Mouse (Mus musculus) midbrain, embryonic 10.5 days (tissue): ENCODE measurements around the gene Zbed6. TPM values are rescaled to one million over a fixed set of nuclear protein-coding genes. Genes with fewer than 3 reads are reported as not detected.
A peak's percentile ranks its signal among the peaks of the same experiment; 100 is the strongest.
"Not testable (repeated sequence)": the region's sequence is repeated elsewhere in the genome, so short reads cannot be mapped to it uniquely, and the experiment has no call there.

Source experiments
- DNase-seq: peaks from one replicate; pipeline ENCODE4 v3.0.0-alpha.2; 2017; ENCODE audit warnings: low spot score
- H3K27ac ChIP-seq: fragments of 300-500 bp; sonication (generic); replicated peaks from 2 replicates; pipeline ENCODE4 v1.5.1; 2016; ENCODE audit warnings: mild to moderate bottlenecking
- H3K27me3 ChIP-seq: fragments of 300-500 bp; sonication (generic); 2 replicates; pipeline ENCODE4 v1.6.1; 2016; ENCODE audit warnings: low read depth, mild to moderate bottlenecking; ENCODE audit not compliant: poor library complexity, severe bottlenecking
- H3K36me3 ChIP-seq: fragments of 300-500 bp; sonication (generic); 2 replicates; pipeline ENCODE4 v1.6.1; 2016; ENCODE audit warnings: mild to moderate bottlenecking, moderate library complexity
- H3K4me1 ChIP-seq: fragments of 300-500 bp; sonication (generic); 2 replicates; pipeline ENCODE4 v1.6.1; 2016
- H3K4me3 ChIP-seq: fragments of 300-500 bp; sonication (generic); 2 replicates; pipeline ENCODE4 v1.5.1; 2016; ENCODE audit warnings: mild to moderate bottlenecking, moderate library complexity
- H3K9me3 ChIP-seq: fragments of 300-500 bp; sonication (generic); replicated peaks from 2 replicates; pipeline ENCODE4 v1.6.1; 2016; ENCODE audit warnings: mild to moderate bottlenecking
- WGBS: fragments of 180-500 bp; shearing (Covaris S2); methylation state at CpG from one replicate; pipeline ENCODE4 v1.1.7; 2016; 5-methylcytosine and 5-hydroxymethylcytosine counted together
- polyA plus RNA-seq: library from polyadenylated mRNA; unstranded; fragments of >200 nt; fragmentation: Nextera tagmentation; extraction: Ambion mirVana; gene quantifications from 2 replicates; pipeline ENCODE4 v1.2.1, GENCODE M21; 2016

Zbed6 gene
- polyA plus RNA-seq, result not detected in 2 replicates

DNA sequence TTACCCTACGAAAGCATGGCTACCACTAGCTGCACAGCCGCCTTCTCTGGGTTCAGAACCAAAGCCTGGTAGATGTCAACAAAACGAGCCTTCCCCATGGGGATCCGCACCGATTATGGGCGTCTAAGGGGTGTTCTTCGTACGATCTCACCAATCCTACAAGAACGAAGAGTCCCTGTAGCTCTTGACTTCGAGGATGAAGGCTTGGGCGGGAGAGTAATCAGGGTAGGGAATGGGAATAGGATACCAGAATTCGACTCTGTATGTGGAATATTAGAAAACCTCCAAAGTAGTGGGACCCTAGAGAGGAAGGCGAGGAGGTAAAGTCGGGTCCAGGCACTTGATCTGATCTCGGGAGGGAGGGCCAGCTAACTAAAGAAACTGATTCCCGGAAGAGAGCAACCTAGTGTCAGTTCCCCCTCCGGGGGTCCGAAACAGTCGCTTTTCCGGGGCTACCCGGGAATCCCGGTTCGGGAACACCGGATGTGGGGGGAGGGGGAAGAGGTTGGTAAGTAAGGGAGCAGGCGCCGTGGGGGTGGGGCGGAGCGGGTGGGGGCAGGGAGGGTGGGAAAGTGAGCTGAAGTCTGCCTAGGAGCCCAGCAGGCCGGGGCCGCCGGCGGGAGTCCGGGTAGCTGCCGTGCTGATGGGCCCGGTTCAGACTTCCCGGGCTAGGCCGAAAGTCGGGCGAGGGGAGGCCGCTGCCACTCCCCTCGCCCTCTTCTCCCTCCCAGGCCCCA lies at the start of gene Zbed6:
Gene Zbed6, minus strand, starts transcription at position 420 of the 737 bp plus-strand sequence.
- H3K9me3 ChIP-seq, result no peaks in the 10 kb centered on the region
- H3K27me3 ChIP-seq, result no peaks in the 10 kb centered on the region
- peak within 1 kb of the TSS; percentile 91 for H3K4me3 ChIP-seq
- H3K4me1 ChIP-seq, result peaks cover 27% of the 10 kb centered on the region
- H3K27ac ChIP-seq, result peak within 1 kb of the TSS; percentile 97
- 3% methylated on average over 40 of the region's 41 CpGs for whole genome bisulfite sequencing
- DNase-seq, result peak; percentile 81
- H3K36me3 ChIP-seq, result peaks cover 41% of the 10 kb centered on the region

- Histone ChIP-seq H3K27ac (no peak overlapping the region), H3K36me3 (no peaks in the 10 kb centered on the region), H3K4me3 (no peak overlapping the region), H3K27me3 (no peaks in the 10 kb centered on the region), H3K4me1 (peaks cover 33% of the 10 kb centered on the region), H3K9me3 (no peaks in the 10 kb centered on the region)
- DNase-seq, result no peak
- WGBS, result 85% methylated on average over 3 of the region's 3 CpGs
These were observed 48.6 kb upstream of the Zbed6 start for GRCm38 (mm10) chr1:133709292-133709691.

DNA sequence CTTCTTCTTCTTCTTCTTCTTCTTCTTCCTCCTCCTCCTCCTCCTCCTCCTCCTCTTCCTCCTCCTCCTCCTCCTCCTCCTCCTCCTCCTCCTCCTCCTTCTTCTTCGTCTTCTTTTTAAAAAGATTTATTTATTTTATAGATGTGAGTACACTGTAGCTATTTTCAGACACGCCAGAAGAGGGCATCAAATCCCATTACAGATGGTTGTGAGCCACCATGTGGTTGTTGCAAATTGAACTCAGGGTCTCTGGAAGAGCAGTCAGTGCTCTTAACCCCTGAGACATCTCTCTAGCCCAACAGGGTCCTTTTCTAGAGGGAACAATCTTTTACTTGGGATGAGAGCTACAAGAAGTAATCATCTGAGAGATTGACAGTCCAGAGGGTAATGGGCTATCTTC lies 41.1 kb upstream of the Zbed6 start:
- H3K27ac ChIP-seq, DNase-seq, H3K9me3 ChIP-seq, H3K4me3 ChIP-seq, H3K4me1 ChIP-seq, H3K27me3 ChIP-seq, H3K36me3 ChIP-seq: not testable (repeated sequence)
- 13% methylated on average over 1 of the region's 2 CpGs for WGBS

GRCm38 (mm10) chr1:133697935-133698620 lies 37.4 kb upstream of the Zbed6 start:
- WGBS, result 94% methylated on average over 12 of the region's 12 CpGs
- H3K27ac ChIP-seq, result no peak overlapping the region

GRCm38 (mm10) chr1:133695901-133696300 lies 35.2 kb upstream of the Zbed6 start:
- Histone ChIP-seq H3K4me3 (no peak overlapping the region), H3K9me3 (no peaks in the 10 kb centered on the region), H3K27me3 (no peaks in the 10 kb centered on the region), H3K36me3 (no peaks in the 10 kb centered on the region), H3K27ac (no peak overlapping the region), H3K4me1 (peaks cover 29% of the 10 kb centered on the region)
- DNase-seq, result no peak
- 67% methylated on average over 7 of the region's 7 CpGs for WGBS

More at GRCm38 (mm10) chr1:133697935-133698620, 37.4 kb upstream of the Zbed6 start:
- no peaks in the 10 kb centered on the region for H3K27me3 ChIP-seq
- DNase-seq, result no peak
- H3K36me3 ChIP-seq, result no peaks in the 10 kb centered on the region
- peaks cover 29% of the 10 kb centered on the region for H3K4me1 ChIP-seq
- no peak overlapping the region for H3K4me3 ChIP-seq
- no peaks in the 10 kb centered on the region for H3K9me3 ChIP-seq

GRCm38 (mm10) chr1:133694876-133695275 lies 34.2 kb upstream of the Zbed6 start:
- no peaks in the 10 kb centered on the region for H3K36me3 ChIP-seq
- no peak for DNase-seq
- no peaks in the 10 kb centered on the region for H3K9me3 ChIP-seq
- no peak overlapping the region for H3K4me3 ChIP-seq
- WGBS, result 89% methylated on average over 1 of the region's 1 CpGs
- H3K27ac ChIP-seq, result peak overlapping the region; percentile 57; the same call in 1 of the 2 replicates
- no peaks in the 10 kb centered on the region for H3K27me3 ChIP-seq
- H3K4me1 ChIP-seq, result peaks cover 29% of the 10 kb centered on the region

DNA sequence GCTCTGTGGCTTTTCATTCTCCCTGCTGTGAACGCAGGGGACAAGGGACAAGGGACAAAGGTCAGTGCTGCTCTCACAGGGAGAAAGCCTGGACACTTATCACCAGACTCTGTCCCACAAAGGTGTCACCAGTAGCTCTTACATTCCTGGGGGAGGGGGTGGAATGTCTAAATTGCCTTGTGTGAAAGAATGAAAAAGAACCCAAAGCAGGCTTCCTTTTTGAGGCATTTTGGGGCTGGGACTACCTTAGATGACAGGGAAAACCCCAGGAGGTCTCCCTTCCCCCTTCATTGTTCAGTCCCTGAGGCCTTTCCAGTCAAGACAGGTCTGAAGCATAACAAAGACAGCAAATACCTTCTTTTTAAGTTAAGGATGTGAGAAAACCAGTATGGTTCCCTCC lies 33.6 kb upstream of the Zbed6 start:
- H3K36me3 ChIP-seq, result no peaks in the 10 kb centered on the region
- H3K4me3 ChIP-seq, result no peak overlapping the region
- H3K9me3 ChIP-seq, result no peaks in the 10 kb centered on the region
- no peak for DNase-seq
- H3K27me3 ChIP-seq, result no peaks in the 10 kb centered on the region
- peak overlapping the region; percentile 57 for H3K27ac ChIP-seq
- 0% methylated on average over 1 of the region's 1 CpGs for WGBS
- H3K4me1 ChIP-seq, result peaks cover 29% of the 10 kb centered on the region

DNA sequence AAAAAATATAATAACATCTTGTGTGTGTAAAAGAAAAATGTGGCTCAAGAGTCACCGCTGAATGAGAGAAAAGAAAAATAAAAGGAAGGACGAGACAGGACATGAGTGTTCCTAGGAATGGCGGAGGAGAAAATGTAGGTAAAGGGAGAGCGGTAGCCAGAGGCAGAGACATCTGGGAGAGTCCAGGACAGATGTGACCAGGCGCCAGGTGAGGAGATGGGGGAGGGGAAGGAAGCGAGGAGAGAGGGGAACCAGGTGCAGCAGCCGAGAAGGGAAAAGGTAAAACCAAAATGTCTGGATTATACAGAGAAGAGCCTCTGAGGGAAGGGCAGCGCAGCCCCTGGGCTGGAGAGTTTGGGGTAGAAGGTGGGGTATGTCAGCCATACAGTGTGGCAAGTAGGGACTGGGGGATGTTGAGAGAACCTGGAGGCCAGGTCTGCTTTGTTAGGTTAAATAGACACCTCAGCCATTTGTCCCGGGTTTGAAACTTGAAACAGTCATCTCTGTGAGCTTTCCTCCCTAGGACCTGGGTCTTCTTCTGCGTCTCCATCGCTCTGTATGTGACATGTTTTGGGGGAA lies 32.9 kb upstream of the Zbed6 start:
- Histone ChIP-seq H3K27ac (peak overlapping the region; percentile 57), H3K4me1 (peaks cover 29% of the 10 kb centered on the region), H3K27me3 (no peaks in the 10 kb centered on the region)

DNA sequence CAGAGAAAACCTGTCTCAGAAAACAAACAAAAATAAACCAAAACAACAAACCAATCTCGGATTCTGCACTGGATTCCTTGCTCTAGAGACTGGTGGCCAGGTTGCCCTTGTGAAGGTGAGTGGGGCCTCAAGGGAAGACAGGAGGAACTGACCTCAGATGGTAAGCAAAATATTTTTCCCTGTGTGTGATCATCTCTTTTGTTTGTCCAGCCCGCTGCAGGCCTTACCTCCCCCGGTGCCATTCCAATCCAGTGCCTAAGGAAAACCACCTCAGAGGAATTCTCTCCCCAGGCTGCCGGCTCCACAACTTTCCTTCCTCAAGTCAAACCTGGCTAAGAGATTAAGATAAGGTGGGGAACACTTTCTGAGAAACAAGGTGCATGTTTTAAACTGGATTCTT lies 31.5 kb upstream of the Zbed6 start:
- Histone ChIP-seq H3K9me3 (no peaks in the 10 kb centered on the region), H3K27me3 (no peaks in the 10 kb centered on the region), H3K4me3 (no peak overlapping the region), H3K36me3 (no peaks in the 10 kb centered on the region), H3K27ac (no peak overlapping the region), H3K4me1 (peaks cover 29% of the 10 kb centered on the region)
- DNase-seq, result no peak
- WGBS, result 52% methylated on average over 4 of the region's 4 CpGs

More for the DNA sequence above, 32.9 kb upstream of the Zbed6 start:
- Histone ChIP-seq H3K9me3 (no peaks in the 10 kb centered on the region), H3K36me3 (no peaks in the 10 kb centered on the region), H3K4me3 (no peak overlapping the region)
- DNase-seq, result no peak
- 63% methylated on average over 11 of the region's 11 CpGs for WGBS

GRCm38 (mm10) chr1:133691046-133691445 lies 30.4 kb upstream of the Zbed6 start:
- WGBS, result 95% methylated on average over 6 of the region's 6 CpGs
- DNase-seq, result no peak
- Histone ChIP-seq H3K4me1 (peaks cover 26% of the 10 kb centered on the region), H3K9me3 (no peaks in the 10 kb centered on the region), H3K4me3 (no peak overlapping the region), H3K27me3 (no peaks in the 10 kb centered on the region), H3K27ac (no peak overlapping the region), H3K36me3 (no peaks in the 10 kb centered on the region)

GRCm38 (mm10) chr1:133689897-133690296 lies 29.2 kb upstream of the Zbed6 start, which contains the start of gene Lax1:
Gene Lax1 (minus strand): TSS chr1:133690108.
- no peak within 1 kb of the TSS for H3K27ac ChIP-seq

GRCm38 (mm10) chr1:133688301-133688700 lies 27.6 kb upstream of the Zbed6 start:
- Histone ChIP-seq H3K27me3 (no peaks in the 10 kb centered on the region), H3K4me1 (no peaks in the 10 kb centered on the region), H3K36me3 (no peaks in the 10 kb centered on the region), H3K27ac (no peak overlapping the region), H3K4me3 (no peak overlapping the region), H3K9me3 (no peaks in the 10 kb centered on the region)
- WGBS, result 75% methylated on average over 7 of the region's 7 CpGs
- DNase-seq, result no peak

More at GRCm38 (mm10) chr1:133689897-133690296, 29.2 kb upstream of the Zbed6 start, which contains the start of gene Lax1:
- H3K27me3 ChIP-seq, result no peaks in the 10 kb centered on the region
- DNase-seq, result no peak
- WGBS, result 51% methylated on average over 6 of the region's 6 CpGs
- H3K4me1 ChIP-seq, result peaks cover 14% of the 10 kb centered on the region
- H3K36me3 ChIP-seq, result no peaks in the 10 kb centered on the region
- no peaks in the 10 kb centered on the region for H3K9me3 ChIP-seq
- H3K4me3 ChIP-seq, result no peak within 1 kb of the TSS
